Mouse (Mus musculus) kidney, adult 18-20 months (tissue): ENCODE results near the gene Tbl3.
A peak's percentile ranks its signal among the peaks of the same experiment; 100 is the strongest.

ENCODE experiments used
- DNase-seq: peaks from one replicate; pipeline ENCODE4 v3.0.0; 2021

Gene Tbl3

GRCm38 (mm10) chr17:24706982-24707800, at the start of gene Tbl3:
Tbl3 (minus strand) TSS chr17:24707660.
- DNase-seq, result peak; percentile 97

DNA sequence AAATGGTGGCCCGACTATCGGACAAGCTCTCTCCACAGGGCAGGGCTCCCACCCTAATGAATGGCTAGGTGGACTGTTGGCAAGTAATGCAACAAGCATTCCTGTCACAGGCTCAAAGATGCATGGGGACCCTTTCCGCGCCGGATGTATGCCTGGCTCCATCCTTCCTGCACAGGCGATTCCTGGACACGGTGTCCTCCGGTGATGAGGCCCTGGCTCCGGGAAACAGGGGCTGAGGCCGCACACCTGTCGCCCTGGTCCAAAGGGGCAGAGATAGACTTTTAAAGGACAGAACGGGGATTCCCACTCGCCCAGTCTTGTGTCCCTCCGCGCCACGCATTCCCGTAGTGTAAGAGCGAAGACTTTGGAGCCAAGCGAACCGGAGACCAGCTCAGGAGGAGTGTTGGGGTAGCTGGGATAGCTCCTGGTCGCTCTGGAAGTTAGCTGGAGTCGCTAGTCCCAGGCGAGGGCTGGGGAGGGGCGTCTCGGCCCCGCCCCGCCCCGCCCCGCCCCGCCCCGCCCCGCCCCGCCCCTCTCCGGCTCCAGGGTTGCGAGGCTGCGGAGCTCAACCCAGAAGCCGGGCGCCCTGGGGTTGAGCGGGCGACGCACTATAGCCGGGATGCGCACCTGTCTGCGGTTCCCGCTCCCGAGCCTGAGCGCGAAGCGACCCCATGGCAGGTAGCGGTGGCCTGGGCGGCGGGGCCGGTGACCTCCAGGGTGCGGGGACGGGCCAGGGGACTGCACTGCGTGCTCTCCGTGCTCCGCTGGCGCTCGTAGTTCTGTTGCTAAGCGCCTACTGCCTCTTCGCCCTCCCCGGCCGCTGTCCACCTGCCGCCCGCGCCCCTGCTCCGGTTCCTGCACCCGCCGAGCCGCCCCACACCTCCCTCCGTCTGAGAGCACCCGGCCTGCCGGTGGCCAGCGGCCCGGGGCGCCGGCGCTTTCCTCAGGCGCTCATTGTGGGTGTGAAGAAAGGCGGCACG, 45.2 kb upstream of the Tbl3 start, which contains the start of gene Hs3st6:
Gene Hs3st6 (plus strand): TSS at position 574 of the 980 bp plus-strand sequence.
- DNase-seq, result peak; percentile 71

DNA sequence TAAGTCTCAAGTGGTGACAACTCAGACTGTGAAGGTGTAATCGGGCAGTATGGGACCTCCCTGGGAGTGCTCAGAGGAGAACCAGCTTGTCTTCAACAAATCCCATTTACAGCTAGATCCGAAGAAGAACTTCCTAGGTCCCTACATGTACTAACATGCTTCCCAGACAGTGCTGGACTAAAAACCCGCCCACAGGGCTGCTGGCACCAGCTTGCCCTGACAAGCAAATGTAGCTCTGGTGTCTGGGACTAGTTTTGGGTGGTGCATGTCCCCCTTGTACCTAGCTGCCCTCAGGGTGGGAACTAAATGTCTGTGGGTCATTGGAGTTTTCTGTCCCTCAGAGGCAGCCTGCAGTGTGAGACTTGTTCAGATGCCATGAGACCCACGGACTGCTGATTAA, 44.1 kb upstream of the Tbl3 start:
- DNase-seq, result no peak

- no peak for DNase-seq
These were observed 39.5 kb upstream of the Tbl3 start for GRCm38 (mm10) chr17:24746986-24747385.

- DNase-seq, result peak; percentile 89
These were observed 38.4 kb upstream of the Tbl3 start for GRCm38 (mm10) chr17:24745526-24746497.

GRCm38 (mm10) chr17:24744381-24744780, 36.9 kb upstream of the Tbl3 start:
- no peak for DNase-seq

DNA sequence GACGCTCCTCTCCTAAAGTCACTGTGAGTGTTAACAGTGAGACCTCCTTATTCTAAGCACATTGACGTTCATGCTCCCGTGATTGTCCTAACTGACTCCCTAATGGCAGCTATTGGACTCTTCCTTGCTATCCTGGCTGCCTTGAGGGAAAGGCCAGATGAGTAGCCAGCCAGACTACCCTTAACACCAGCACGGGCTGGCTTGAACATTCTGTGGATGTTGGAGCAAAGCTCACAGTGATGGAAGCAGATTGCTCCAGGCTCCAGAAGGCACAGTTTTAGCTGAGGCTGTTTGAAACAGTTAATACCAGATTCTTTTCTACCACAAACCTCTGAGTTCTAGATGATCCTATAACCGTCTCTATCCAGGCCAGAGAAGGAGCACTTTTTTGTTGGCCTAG, 36.4 kb upstream of the Tbl3 start:
- DNase-seq, result no peak

DNA sequence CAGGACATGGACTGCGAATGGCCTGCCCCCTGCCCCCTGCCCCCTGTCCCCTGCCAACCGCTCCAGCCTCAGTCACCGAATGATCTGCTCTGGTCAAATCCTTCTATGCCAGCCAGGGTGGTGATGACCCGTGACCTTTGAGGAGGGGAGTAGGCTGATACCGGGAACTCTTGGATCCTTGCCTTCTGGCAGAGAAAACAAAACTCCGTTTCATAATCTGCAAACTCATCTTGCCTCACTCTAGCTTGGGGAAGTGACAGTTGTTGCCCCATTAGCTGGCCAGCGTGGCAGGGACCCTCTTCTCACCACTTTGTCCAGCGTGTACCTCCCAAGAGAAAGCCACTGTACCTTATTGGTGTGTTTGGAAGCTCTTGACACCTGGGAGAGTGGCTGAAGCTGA, 34.8 kb upstream of the Tbl3 start:
- DNase-seq, result no peak

DNA sequence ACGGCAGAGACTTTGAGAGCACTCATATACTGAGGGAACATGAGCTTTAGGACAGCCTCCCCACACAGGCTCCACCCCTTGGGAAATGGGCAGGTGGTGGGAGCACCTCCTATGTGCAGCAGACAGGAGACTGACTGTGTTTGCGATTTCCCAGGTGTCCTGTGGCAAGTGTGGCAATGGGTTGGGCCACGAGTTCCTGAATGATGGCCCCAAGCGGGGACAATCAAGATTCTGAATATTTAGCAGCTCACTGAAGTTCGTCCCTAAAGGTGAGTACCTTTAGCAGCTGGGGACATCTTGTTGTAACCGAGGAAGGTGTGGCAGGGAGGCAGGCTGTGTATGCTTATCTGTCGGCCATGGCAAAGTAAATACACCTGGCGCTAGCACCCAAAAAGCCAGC, 32.5 kb upstream of the Tbl3 start:
- DNase-seq, result no peak

GRCm38 (mm10) chr17:24738238-24738637, 30.8 kb upstream of the Tbl3 start:
- peak; percentile 81 for DNase-seq

DNA sequence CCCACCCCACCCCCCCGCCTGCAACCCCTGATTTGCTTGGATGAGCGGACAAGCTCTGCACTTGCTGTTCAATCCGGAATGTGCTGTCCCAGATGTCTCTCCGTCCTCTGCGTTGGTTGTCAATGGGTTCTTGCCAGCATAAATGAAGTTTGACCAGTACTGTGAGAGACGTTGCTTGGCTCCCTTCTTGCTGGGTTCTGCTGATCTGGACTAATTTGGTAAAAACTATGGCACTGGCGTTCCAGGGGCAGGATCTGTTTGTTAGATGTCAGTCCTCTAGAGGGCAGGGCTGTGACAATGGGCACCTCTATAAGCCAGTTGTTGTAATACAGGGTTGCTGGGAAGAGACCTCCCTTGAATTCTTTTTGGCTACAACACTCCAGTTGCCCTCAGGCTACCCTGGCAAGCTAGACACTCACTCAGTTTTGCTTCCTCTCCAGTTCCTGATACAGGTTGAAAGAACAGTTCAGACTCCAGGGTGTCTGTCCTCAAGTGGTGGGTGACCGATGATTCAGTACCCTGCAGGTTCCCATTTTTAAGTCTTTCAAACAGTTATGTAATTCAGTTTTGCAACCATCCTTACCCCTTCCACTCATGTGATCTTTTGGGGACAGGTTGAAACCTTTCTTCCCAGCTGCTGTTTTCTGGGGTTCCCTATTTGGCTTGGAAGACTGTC, 29.8 kb upstream of the Tbl3 start:
- DNase-seq, result peak; percentile 58

DNA sequence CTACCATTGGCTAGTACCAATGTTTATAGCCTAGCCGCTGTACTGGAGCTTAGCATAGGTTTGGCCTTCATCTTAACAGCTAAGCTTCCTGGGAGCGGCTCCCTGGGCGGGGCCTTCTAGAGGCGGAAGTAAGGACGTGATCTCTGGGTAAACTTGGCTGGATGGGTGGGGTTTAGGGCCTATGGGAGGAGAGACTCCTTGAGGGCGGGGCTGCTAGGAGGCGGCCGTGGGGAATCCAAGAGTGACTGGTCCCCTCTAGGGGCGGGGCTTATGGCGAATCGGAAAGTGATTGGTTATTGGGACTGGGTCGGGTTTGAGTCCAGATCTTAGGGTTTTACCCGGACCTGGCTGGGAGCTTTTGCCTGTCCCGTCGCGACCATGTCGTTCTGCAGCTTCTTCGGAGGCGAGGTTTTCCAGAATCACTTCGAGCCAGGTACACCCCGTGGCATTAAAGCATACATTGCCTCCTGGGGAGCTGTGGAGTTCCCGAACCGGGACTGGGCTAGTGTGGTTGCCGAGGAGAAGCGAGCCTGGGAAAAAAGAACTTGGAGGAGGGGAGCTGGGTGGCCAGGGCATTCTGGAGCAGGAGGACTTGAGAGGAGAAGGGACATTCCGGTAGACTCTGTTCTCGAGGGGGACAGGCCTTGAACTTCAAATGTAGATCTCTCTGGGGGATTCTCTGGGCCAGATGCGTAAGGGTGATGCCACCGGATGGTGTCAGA, 29.0 kb upstream of the Tbl3 start, which contains the start of gene Msrb1:
Gene Msrb1 (plus strand): TSS at position 313 of the 722 bp plus-strand sequence.
- DNase-seq, result peak; percentile 96

GRCm38 (mm10) chr17:24735446-24735845, 28.0 kb upstream of the Tbl3 start:
- no peak for DNase-seq

- no peak for DNase-seq
These were observed 27.1 kb upstream of the Tbl3 start for GRCm38 (mm10) chr17:24734513-24734912.

DNA sequence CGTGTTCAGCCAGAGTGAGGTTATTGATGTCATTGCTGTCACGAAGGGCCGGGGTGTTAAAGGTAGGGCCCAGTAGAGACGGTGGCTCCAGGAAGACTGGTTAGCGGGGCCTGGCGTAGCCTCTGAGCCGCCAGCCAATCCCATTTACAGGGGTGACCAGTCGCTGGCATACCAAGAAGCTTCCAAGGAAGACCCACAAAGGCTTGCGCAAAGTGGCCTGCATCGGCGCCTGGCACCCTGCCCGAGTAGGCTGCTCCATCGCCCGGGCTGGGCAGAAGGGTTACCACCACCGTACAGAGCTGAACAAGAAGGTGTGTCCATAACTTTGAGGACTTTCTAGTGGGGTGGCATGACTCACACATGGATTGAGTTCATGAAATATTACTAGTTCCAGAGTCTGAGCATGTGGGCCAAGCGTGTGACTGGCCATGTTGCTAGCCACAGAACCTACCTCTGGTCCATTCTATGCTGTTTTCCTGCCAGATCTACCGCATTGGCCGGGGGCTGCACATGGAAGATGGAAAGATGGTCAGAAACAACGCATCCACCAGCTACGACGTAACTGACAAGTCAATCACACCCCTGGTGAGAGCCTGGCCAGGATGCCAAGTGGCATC, 26.1 kb upstream of the Tbl3 start:
- no peak for DNase-seq

GRCm38 (mm10) chr17:24732233-24732935, 24.9 kb upstream of the Tbl3 start:
- peak; percentile 48 for DNase-seq

DNA sequence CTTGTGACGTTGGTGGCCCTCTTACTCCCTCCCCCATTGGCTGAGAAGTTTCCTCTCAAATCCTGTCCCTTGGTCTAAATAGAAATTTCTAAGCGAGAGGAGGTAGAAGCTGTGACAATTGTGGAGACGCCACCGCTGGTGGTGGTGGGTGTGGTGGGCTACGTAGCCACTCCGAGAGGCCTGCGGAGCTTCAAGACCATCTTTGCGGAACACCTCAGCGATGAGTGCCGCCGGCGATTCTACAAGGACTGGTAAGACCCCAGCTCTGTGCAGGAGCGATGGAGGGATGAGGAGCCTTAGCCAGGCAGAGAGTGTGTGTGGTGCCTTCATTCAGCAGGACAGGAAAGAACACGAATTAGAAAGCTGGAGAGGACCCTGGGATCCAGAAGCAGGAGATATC, 23.3 kb upstream of the Tbl3 start:
- no peak for DNase-seq

- no peak for DNase-seq
These were observed 21.6 kb upstream of the Tbl3 start for GRCm38 (mm10) chr17:24729067-24729466.

DNA sequence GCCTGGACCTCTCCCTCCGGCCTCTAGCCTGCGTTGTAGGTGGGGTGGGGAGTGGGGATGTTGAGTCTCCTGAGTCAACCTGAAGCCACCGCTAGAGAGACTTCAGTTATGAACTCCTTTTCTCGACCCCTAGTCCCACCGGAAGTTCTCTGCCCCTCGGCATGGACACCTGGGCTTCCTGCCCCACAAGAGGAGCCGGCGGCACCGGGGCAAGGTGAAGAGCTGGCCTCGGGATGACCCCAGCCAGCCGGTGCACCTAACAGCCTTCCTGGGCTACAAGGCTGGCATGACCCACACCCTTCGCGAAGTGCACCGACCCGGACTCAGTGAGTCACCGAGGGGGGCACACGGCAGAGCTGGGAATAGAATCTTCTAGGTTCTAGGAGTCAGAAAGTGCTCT, 20.7 kb upstream of the Tbl3 start:
- no peak for DNase-seq

DNA sequence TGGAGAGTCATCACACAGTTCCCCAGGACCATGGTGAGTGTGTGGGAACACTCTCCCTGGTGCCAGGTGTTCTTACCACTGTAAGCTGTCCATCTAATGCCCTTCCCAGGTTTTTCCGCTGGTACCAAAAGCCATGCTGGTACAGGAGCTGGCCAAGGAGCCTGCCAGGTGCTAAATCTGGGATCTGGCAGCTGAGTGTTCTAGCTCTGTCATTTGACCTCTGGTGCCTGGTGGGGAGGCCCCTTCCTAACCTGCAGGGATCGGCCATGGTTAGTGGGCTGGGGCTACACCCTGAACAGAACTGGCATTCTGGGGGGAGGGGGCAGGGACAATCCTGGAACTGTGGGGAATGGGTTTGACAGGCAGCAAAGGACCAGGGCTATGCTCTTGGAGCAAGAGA, 20.2 kb upstream of the Tbl3 start, which contains the start of gene Rpl3l:
Gene Rpl3l (plus strand): TSS at position 203 of the 400 bp plus-strand sequence.
- no peak for DNase-seq
